Mouse (Mus musculus) liver, embryonic 12.5 days (tissue): ENCODE measurements around the gene St3gal3. TPM values are rescaled to one million over a fixed set of nuclear protein-coding genes. Genes with fewer than 3 reads are reported as not detected.
A peak's percentile ranks its signal among the peaks of the same experiment; 100 is the strongest.

Experiments used
- ATAC-seq: fragments of 200-750 bp; cut with Nextera tagmentation; 2 replicates; pipeline ENCODE4 v1.8.0; 2017; ENCODE audit warnings: moderate number of reproducible peaks, mild to moderate bottlenecking, moderate library complexity
- H3K27ac ChIP-seq: fragments of 300-500 bp; sonication (generic); 2 replicates; pipeline ENCODE4 v1.5.1; 2016; ENCODE audit warnings: mild to moderate bottlenecking
- H3K27me3 ChIP-seq: fragments of 300-500 bp; sonication (generic); replicated peaks from 2 replicates; pipeline ENCODE4 v1.6.1; 2016; ENCODE audit warnings: mild to moderate bottlenecking, moderate library complexity
- H3K36me3 ChIP-seq: fragments of 300-500 bp; sonication (generic); 2 replicates; pipeline ENCODE4 v1.6.1; 2016; ENCODE audit warnings: mild to moderate bottlenecking, moderate library complexity
- H3K4me1 ChIP-seq: fragments of 300-500 bp; sonication (generic); 2 replicates; pipeline ENCODE4 v1.6.1; 2016
- H3K4me2 ChIP-seq: fragments of 300-500 bp; sonication (generic); 2 replicates; pipeline ENCODE4 v1.6.1; 2016; ENCODE audit warnings: mild to moderate bottlenecking, moderate library complexity
- H3K4me3 ChIP-seq: fragments of 300-500 bp; sonication (generic); 2 replicates; pipeline ENCODE4 v1.5.1; 2016; ENCODE audit warnings: mild to moderate bottlenecking, moderate library complexity
- H3K9ac ChIP-seq: fragments of 300-500 bp; sonication (generic); 2 replicates; pipeline ENCODE4 v1.6.1; 2016; ENCODE audit warnings: mild to moderate bottlenecking, moderate library complexity
- H3K9me3 ChIP-seq: fragments of 300-500 bp; sonication (generic); replicated peaks from 2 replicates; pipeline ENCODE4 v1.6.1; 2016; ENCODE audit warnings: mild to moderate bottlenecking, moderate library complexity
- WGBS: fragments of 180-500 bp; shearing (Covaris S2); methylation state at CpG from one replicate; pipeline ENCODE4 v1.1.7; 2016; ENCODE audit not compliant: insufficient replicate concordance; 5-methylcytosine and 5-hydroxymethylcytosine counted together
- polyA plus RNA-seq: library from polyadenylated mRNA; unstranded; fragments of >200 nt; fragmentation: Nextera tagmentation; extraction: Ambion mirVana; gene quantifications from 2 replicates; pipeline ENCODE4 v1.2.1, GENCODE M21; 2016

St3gal3 gene
- polyA plus RNA-seq, 1 experiment from 2014 or later: 2.9 TPM

DNA sequence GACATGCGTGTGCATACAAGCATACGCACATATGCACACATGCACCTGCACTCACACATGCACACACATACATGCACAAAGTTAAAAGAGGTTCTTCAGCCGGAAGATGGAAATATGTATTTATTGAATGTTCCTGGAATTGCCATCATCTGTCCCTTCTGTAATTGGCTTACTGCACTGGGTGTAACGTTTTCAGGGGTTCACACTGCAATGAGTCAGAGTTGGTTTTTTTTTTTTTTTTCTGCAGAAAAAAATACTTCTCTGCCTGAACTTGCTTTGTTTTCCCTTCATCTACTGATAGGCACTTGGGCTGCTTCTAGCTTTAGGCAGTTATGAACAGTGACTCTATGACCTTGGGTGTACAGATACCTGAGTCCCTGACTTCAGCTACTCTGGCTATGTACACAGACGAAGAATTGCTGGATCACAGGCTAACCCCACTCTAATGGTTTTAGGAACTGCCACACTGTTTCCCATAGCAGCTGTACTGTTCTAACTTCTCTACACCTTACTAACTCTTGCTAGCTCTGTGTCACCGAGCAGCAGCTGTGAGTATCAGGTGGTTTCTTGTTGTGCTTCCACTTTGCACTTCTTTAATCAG lies 126.2 kb downstream of the St3gal3 start:
- WGBS: 70% methylated on average over 6 of the region's 6 CpGs
- H3K9ac ChIP-seq: no peak overlapping the region
- no peaks in the 10 kb centered on the region for H3K36me3 ChIP-seq
- no peaks in the 10 kb centered on the region for H3K27me3 ChIP-seq
- no peak for ATAC-seq
- H3K4me3 ChIP-seq: no peak overlapping the region
- H3K9me3 ChIP-seq: no peaks in the 10 kb centered on the region
- H3K27ac ChIP-seq: no peak overlapping the region
- H3K4me2 ChIP-seq: no peak overlapping the region
- no peaks in the 10 kb centered on the region for H3K4me1 ChIP-seq

- Histone ChIP-seq H3K4me2 (no peak overlapping the region), H3K36me3 (no peaks in the 10 kb centered on the region), H3K27ac (no peak overlapping the region), H3K27me3 (peaks cover 29% of the 10 kb centered on the region), H3K9me3 (no peaks in the 10 kb centered on the region), H3K4me1 (peaks cover 35% of the 10 kb centered on the region), H3K9ac (no peak overlapping the region), H3K4me3 (no peak overlapping the region)
- ATAC-seq: no peak
- WGBS: 73% methylated on average over 10 of the region's 10 CpGs
These were observed 133.4 kb downstream of the St3gal3 start for GRCm38 (mm10) chr4:118001355-118001754.

GRCm38 (mm10) chr4:118000605-118001208 lies 134.0 kb downstream of the St3gal3 start:
- H3K4me3 ChIP-seq: no peak overlapping the region
- ATAC-seq: no peak
- H3K9me3 ChIP-seq: no peaks in the 10 kb centered on the region
- H3K9ac ChIP-seq: no peak overlapping the region
- H3K36me3 ChIP-seq: no peaks in the 10 kb centered on the region
- peaks cover 29% of the 10 kb centered on the region for H3K27me3 ChIP-seq
- H3K4me1 ChIP-seq: peaks cover 35% of the 10 kb centered on the region
- no peak overlapping the region for H3K4me2 ChIP-seq
- 54% methylated on average over 10 of the region's 10 CpGs for WGBS
- no peak overlapping the region for H3K27ac ChIP-seq

DNA sequence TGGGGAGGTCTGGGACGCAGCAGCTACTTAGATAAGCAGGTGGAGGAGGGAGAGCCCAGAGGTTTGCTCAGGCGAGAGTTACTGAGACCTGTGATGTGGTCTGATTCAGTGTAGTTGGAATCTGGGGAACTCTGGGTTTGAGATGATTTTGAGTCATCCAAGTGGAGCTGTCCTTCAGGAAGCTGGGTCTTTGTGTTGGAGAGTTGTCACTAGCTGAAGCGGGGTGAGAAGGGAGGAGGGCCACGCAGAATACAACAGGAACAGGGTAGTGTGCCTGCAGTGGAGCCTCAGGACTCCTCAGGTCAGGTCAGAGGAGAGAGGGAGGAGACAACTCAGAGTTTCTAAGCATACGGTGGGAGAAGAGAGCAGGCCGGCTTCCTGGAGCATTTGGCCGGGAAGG lies 134.8 kb downstream of the St3gal3 start:
- 33% methylated on average over 7 of the region's 7 CpGs for WGBS
- H3K9me3 ChIP-seq: no peaks in the 10 kb centered on the region
- H3K36me3 ChIP-seq: no peaks in the 10 kb centered on the region
- no peak overlapping the region for H3K9ac ChIP-seq
- peaks cover 35% of the 10 kb centered on the region for H3K4me1 ChIP-seq
- no peak overlapping the region for H3K4me3 ChIP-seq
- no peak overlapping the region for H3K4me2 ChIP-seq
- no peak overlapping the region for H3K27ac ChIP-seq
- peaks cover 29% of the 10 kb centered on the region for H3K27me3 ChIP-seq
- ATAC-seq: no peak

DNA sequence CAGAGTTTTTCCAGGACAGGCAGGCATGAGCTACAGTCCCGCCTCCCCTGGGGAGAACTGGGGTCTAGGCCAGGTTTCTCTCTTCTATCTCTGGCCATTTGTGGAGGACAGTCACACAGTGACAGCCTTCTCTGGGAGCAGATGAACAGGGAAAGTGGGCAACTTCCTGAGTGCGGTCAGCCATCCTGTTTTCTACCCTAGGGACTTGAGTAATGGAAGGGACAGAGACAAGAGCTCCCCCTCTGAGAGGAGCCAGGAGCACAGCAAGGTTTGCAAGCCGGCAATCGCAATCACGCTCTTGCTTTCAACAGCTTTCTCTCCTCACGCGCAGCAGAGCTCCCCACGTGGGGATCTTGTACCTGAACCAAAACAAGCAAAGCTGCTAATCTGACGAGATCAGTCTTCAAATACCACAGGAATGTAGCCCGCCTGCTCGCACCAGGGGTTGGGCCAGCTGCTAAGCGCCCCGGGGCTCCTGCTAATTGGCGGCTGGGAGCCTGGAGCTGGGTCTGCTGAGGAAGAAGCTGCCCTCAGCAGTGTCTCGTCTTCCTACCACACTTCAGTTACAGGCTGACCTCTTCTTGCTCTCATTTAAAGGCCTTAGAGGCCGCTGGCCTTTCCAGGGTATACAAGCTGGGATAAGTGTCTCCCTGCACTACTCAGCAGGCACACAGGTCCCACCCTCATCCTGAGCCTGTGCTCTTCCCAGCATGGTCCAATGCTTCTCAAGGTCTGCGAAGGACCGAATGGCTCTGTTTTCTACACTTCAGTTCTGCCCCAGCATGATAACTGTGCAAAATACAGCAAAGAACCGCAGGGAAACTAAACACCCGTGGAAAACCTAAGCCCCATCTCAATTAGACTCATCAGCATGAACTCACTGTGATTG lies 137.1 kb downstream of the St3gal3 start:
- peaks cover 29% of the 10 kb centered on the region for H3K27me3 ChIP-seq
- WGBS: 24% methylated on average over 20 of the region's 20 CpGs
- H3K4me2 ChIP-seq: 0 out of 2 replicates have a peak overlapping the region, but pooled peaks have one; percentile 24
- H3K9me3 ChIP-seq: no peaks in the 10 kb centered on the region
- no peak overlapping the region for H3K4me3 ChIP-seq
- no peak overlapping the region for H3K27ac ChIP-seq
- peaks cover 35% of the 10 kb centered on the region for H3K4me1 ChIP-seq
- no peak for ATAC-seq
- H3K9ac ChIP-seq: no peak overlapping the region
- no peaks in the 10 kb centered on the region for H3K36me3 ChIP-seq

DNA sequence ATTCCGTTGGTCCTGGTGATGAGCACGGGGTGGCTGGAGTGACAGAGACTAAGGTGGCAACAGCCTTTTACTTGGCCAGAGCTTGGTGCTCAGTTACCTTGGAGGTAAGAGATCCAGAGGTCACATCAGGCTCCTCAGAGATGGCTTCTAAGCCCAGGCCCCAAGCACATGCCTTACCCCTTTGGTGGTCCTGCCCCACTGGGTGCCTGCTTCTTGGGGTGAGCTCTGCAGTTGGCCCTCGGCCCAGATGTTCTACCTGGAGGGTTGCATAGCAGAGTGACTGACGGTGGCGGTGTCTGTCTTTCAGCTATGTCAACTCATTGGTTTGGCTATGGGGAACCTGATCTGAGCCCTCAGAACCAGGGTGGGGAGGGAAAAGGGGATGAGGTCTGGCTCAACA lies 138.0 kb downstream of the St3gal3 start:
- Histone ChIP-seq H3K4me3 (no peak overlapping the region), H3K9me3 (no peaks in the 10 kb centered on the region), H3K4me2 (no peak overlapping the region), H3K4me1 (peaks cover 35% of the 10 kb centered on the region), H3K9ac (no peak overlapping the region), H3K36me3 (no peaks in the 10 kb centered on the region), H3K27ac (no peak overlapping the region), H3K27me3 (peaks cover 29% of the 10 kb centered on the region)
- ATAC-seq: no peak
- 73% methylated on average over 5 of the region's 5 CpGs for WGBS

GRCm38 (mm10) chr4:117995461-117995860 lies 139.3 kb downstream of the St3gal3 start:
- no peak overlapping the region for H3K4me2 ChIP-seq
- peaks cover 29% of the 10 kb centered on the region for H3K27me3 ChIP-seq
- H3K4me1 ChIP-seq: peaks cover 24% of the 10 kb centered on the region
- H3K36me3 ChIP-seq: no peaks in the 10 kb centered on the region
- H3K27ac ChIP-seq: no peak overlapping the region
- ATAC-seq: no peak
- H3K9me3 ChIP-seq: no peaks in the 10 kb centered on the region
- H3K4me3 ChIP-seq: no peak overlapping the region
- H3K9ac ChIP-seq: no peak overlapping the region
- WGBS: 32% methylated on average over 1 of the region's 1 CpGs

DNA sequence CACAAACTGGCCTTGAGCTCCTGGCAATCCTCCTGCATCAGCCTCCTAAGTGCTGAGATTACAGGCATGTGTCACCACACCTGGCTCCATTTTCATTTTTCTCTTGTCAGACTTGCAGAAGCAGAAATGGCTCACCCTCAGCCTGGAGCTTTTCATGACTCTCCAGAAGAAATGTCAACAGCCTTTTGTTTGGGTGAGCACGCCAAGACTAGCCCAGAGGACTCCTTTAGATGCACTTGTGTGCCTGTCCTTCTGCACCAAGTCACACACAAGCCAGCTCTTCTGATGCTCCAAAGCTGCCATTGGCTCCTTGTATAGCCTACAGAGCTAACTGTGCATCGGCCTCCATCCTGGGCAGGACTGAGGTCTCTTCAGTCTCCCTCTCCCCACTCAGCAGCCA lies 141.3 kb downstream of the St3gal3 start:
- Histone ChIP-seq H3K9ac (no peak overlapping the region), H3K9me3 (no peaks in the 10 kb centered on the region), H3K4me2 (no peak overlapping the region), H3K27ac (no peak overlapping the region), H3K4me1 (peaks cover 13% of the 10 kb centered on the region), H3K4me3 (no peak overlapping the region), H3K36me3 (no peaks in the 10 kb centered on the region), H3K27me3 (peaks cover 21% of the 10 kb centered on the region)
- no peak for ATAC-seq
- 76% methylated on average over 2 of the region's 2 CpGs for WGBS

DNA sequence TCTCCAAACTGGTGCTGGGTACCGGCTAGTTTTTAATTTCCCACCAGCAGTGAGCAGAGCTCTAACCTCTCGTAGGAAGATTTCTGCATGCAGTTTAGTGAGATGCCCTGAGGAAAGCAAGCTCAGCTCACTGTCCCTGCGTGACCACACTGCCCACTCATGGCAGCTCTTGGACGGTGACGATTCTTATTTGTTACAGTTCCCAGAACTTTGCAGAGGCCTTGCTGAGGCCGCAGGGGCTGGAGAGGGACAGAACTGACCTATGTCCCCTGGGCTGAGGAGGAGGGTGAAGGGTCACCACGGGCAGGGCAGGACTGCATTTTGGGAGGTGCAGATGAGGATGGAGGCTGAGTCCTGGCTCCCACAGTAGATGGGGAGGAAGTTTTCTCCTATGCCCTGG lies 141.8 kb downstream of the St3gal3 start:
- ATAC-seq: no peak
- 75% methylated on average over 7 of the region's 7 CpGs for WGBS
- no peaks in the 10 kb centered on the region for H3K9me3 ChIP-seq
- H3K27ac ChIP-seq: no peak overlapping the region
- H3K9ac ChIP-seq: no peak overlapping the region
- H3K4me1 ChIP-seq: peaks cover 8% of the 10 kb centered on the region
- no peak overlapping the region for H3K4me2 ChIP-seq
- peaks cover 15% of the 10 kb centered on the region for H3K27me3 ChIP-seq
- H3K4me3 ChIP-seq: no peak overlapping the region
- H3K36me3 ChIP-seq: no peaks in the 10 kb centered on the region

GRCm38 (mm10) chr4:117992036-117992435 lies 142.7 kb downstream of the St3gal3 start:
- 78% methylated on average over 3 of the region's 3 CpGs for WGBS
- H3K36me3 ChIP-seq: no peaks in the 10 kb centered on the region
- no peak for ATAC-seq
- no peak overlapping the region for H3K4me3 ChIP-seq
- H3K4me1 ChIP-seq: no peaks in the 10 kb centered on the region
- peaks cover 7% of the 10 kb centered on the region for H3K27me3 ChIP-seq
- H3K9ac ChIP-seq: no peak overlapping the region
- no peak overlapping the region for H3K27ac ChIP-seq
- no peak overlapping the region for H3K4me2 ChIP-seq
- no peaks in the 10 kb centered on the region for H3K9me3 ChIP-seq

DNA sequence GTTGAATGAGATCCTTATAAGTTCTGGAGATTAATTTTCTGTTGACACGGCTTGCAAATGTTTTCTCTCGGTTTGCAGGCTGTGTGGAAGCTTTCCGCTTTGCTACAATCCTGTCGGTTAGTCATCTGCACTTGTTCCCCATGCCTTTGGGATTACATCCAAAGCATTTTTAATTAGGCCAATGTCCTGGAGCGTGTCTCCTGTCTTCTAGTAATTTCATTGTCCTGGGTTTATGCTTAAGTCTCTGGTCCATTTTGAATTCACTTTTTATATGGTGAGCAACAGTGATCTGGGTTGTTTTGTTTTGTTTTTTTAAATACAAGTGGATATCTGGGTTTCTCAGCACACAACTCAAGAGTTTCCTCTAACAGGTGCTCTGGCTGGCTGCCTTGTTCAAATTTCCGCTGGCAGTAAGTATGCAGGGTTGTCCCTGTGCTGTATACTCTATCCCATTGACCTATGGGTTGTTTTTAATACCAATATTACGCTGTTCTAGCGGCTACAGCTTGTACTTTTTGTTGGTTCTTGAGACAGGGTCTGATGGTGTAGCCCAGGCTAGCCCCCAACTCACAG lies 143.6 kb downstream of the St3gal3 start:
- no peak for ATAC-seq
- H3K9me3 ChIP-seq: no peaks in the 10 kb centered on the region
- no peaks in the 10 kb centered on the region for H3K27me3 ChIP-seq
- H3K27ac ChIP-seq: no peak overlapping the region
- H3K4me1 ChIP-seq: no peaks in the 10 kb centered on the region
- no peaks in the 10 kb centered on the region for H3K36me3 ChIP-seq
- no peak overlapping the region for H3K9ac ChIP-seq
- 78% methylated on average over 8 of the region's 8 CpGs for WGBS
- H3K4me3 ChIP-seq: no peak overlapping the region
- no peak overlapping the region for H3K4me2 ChIP-seq

DNA sequence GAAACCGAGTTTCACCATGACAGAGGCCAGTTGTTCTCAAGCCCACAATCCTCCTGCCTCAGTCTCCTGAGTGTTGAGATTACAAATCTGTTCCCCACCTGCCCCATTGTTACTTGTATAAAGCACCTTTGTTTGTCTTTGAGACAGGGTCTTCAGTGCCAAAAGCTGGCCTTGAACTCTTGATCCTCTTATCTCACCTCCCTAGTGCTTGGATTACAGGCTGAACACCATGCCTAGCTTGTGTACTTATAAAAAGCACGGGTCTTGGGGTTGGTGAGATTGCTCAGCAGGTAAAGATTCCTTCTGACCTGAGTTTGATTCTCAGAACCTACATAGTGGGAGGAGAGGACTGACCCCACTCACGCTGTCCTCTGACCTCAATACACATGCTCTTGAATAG lies 144.1 kb downstream of the St3gal3 start:
- Histone ChIP-seq H3K36me3 (no peaks in the 10 kb centered on the region), H3K4me3 (no peak overlapping the region), H3K27ac (no peak overlapping the region), H3K4me1 (no peaks in the 10 kb centered on the region), H3K4me2 (no peak overlapping the region), H3K9ac (no peak overlapping the region), H3K9me3 (no peaks in the 10 kb centered on the region), H3K27me3 (no peaks in the 10 kb centered on the region)
- WGBS: 58% methylated on average over 3 of the region's 3 CpGs
- no peak for ATAC-seq
